9 mouse cellular contexts compared by ENCODE assay signal in genomic region chr2:179916877-179917673, GRCm38 (mm10). TPM values are rescaled to one million over a fixed set of nuclear protein-coding genes. Genes with fewer than 3 reads are reported as not detected.
DNase-seq lines count a peak whose midpoint lies in the region; ATAC-seq lines count a peak whose summit lies in the region.
"Had no signal": no experiment of that assay in that cellular context is flagged by ENCODE, and none has a peak within 500 bp of the region (broad histone marks: within the 10 kb centered on the region; RNA-seq: fewer than 3 reads in every experiment).

No protein-coding gene starts in this region.

- H3K9ac ChIP-seq in hindbrain, embryonic 14.5 days = no peak overlapping the region

- no peaks in the 10 kb centered on the region for H3K9me3 ChIP-seq in hindbrain, embryonic 14.5 days (ENCODE audit: control insufficient read depth, low read length)

- WGBS in hindbrain, embryonic 14.5 days = 30% methylated on average over 5 of the region's 5 CpGs

- peaks cover 73% of the 10 kb centered on the region for H3K36me3 ChIP-seq in hindbrain, embryonic 14.5 days (replicated peaks; ENCODE audit: control insufficient read depth, insufficient read depth)

- H3K4me3 ChIP-seq in hindbrain, embryonic 14.5 days (replicated peaks; ENCODE audit: low read length) = no peak overlapping the region
- H3K4me3 ChIP-seq: megakaryocyte, embryonic 14.5 days had no signal

- H3K4me2 ChIP-seq in hindbrain, embryonic 14.5 days (replicated peaks) = no peak overlapping the region

- no peaks in the 10 kb centered on the region for H3K4me1 ChIP-seq in hindbrain, embryonic 14.5 days (replicated peaks; ENCODE audit: control insufficient read depth, insufficient read depth, low read length)

- 0 out of 2 replicates have a peak overlapping the region, but pooled peaks have one; percentile 5 for H3K27ac ChIP-seq in hindbrain, embryonic 14.5 days

- peak; percentile 57 for DNase-seq in Muller cell, postnatal 12 days (ENCODE audit: inconsistent ontology term)
- DNase-seq in cerebellum, adult 8-10 months = peak; percentile 74
- peak; percentile 79 for DNase-seq in hindbrain, embryonic 14.5 days (ENCODE audit: low spot score)
- peak; percentile 27 to 62 for DNase-seq in layer of hippocampus, postnatal 25 days (ENCODE audit: extremely low spot score in 1 of 2, low spot score in 1 of 2)
- DNase-seq in lung, postnatal 36 days = peak; percentile 85
- peak; percentile 63 for DNase-seq in retina, postnatal 7 days (ENCODE audit: low read depth, low spot score)
- DNase-seq in thymus, postnatal 4 days = peak; percentile 89

- ATAC-seq in frontal cortex, adult (ENCODE audit: low TSS enrichment) = peak; percentile 85
- peak; percentile 73 for ATAC-seq in hindbrain, embryonic 14.5 days (ENCODE audit: low FRiP score)

- no peaks in the 10 kb centered on the region for H3K27me3 ChIP-seq in hindbrain, embryonic 14.5 days (ENCODE audit: control insufficient read depth, insufficient read depth, low read length)
- H3K27me3 ChIP-seq: megakaryocyte, embryonic 14.5 days had no signal

RNA-seq across cellular contexts. Expression of gene Taf4, which starts 59.4 kb away (rescaled TPM):
- polyA plus RNA-seq in hindbrain, embryonic 14.5 days (2014; fragmentation: Nextera tagmentation; extraction: Ambion mirVana) = 4.4 and 4.9 TPM in 2 replicates
- total RNA-seq in layer of hippocampus, postnatal 25 days (2021) = 10 to 100 TPM; 19.4 to 21.0 TPM
